Mouse (Mus musculus): ENCODE data around the gene Fgfr2. TPM values are rescaled to one million over a fixed set of nuclear protein-coding genes. Genes with fewer than 3 reads are reported as not detected.
A peak's percentile ranks its signal among the peaks of the same experiment; 100 is the strongest.

Fgfr2 gene
- polyA plus RNA-seq, 1 experiment from 2014 or later, result 133 TPM

GRCm38 (mm10) chr7:130368827-130369641 lies 2754.1 kb downstream of the Fgfr2 start:
- H3K4me3 ChIP-seq (ENCODE audit: low read length), result no peak overlapping the region
- H3K9me3 ChIP-seq (ENCODE audit: control insufficient read depth, low read length), result peaks cover 7% of the 10 kb centered on the region; the same call in 1 of the 2 replicates
- H3K36me3 ChIP-seq (ENCODE audit: control insufficient read depth, insufficient read depth, low read length), result no peaks in the 10 kb centered on the region
- peaks cover 6% of the 10 kb centered on the region for H3K4me1 ChIP-seq (ENCODE audit: control insufficient read depth, insufficient read depth, low read length)
- H3K27ac ChIP-seq (ENCODE audit: low read depth, low read length), result no peak overlapping the region
- peak; percentile 80; the same call in 1 of the 2 replicates for ATAC-seq (ENCODE audit: low FRiP score, low TSS enrichment)
- peak overlapping the region; percentile 30 for H3K4me2 ChIP-seq (replicated peaks; ENCODE audit: low read depth, low read length)
- no peak overlapping the region for H3K9ac ChIP-seq (ENCODE audit: low read depth, low read length)
- 47% methylated on average over 24 of the region's 24 CpGs for WGBS
- H3K27me3 ChIP-seq (ENCODE audit: control insufficient read depth, insufficient read depth, low read length), result no peaks in the 10 kb centered on the region

- 52% methylated on average over 13 of the region's 13 CpGs for WGBS
- H3K9me3 ChIP-seq (ENCODE audit: control insufficient read depth, low read length), result peaks cover 7% of the 10 kb centered on the region; the same call in 1 of the 2 replicates
- ATAC-seq (ENCODE audit: low FRiP score, low TSS enrichment), result no peak
- H3K4me1 ChIP-seq (ENCODE audit: control insufficient read depth, insufficient read depth, low read length), result peaks cover 6% of the 10 kb centered on the region
- peak overlapping the region; percentile 30 for H3K4me2 ChIP-seq (replicated peaks; ENCODE audit: low read depth, low read length)
- no peaks in the 10 kb centered on the region for H3K27me3 ChIP-seq (ENCODE audit: control insufficient read depth, insufficient read depth, low read length)
- no peaks in the 10 kb centered on the region for H3K36me3 ChIP-seq (ENCODE audit: control insufficient read depth, insufficient read depth, low read length)
- H3K9ac ChIP-seq (ENCODE audit: low read depth, low read length), result no peak overlapping the region
- no peak overlapping the region for H3K4me3 ChIP-seq (ENCODE audit: low read length)
- no peak overlapping the region for H3K27ac ChIP-seq (ENCODE audit: low read depth, low read length)
These were observed 2754.9 kb downstream of the Fgfr2 start for GRCm38 (mm10) chr7:130368036-130368826.

- H3K36me3 ChIP-seq (ENCODE audit: control insufficient read depth, insufficient read depth, low read length), result no peaks in the 10 kb centered on the region
- no peak for ATAC-seq (ENCODE audit: low FRiP score, low TSS enrichment)
- H3K9ac ChIP-seq (ENCODE audit: low read depth, low read length), result no peak overlapping the region
- no peak overlapping the region for H3K4me2 ChIP-seq (replicated peaks; ENCODE audit: low read depth, low read length)
- no peak overlapping the region for H3K27ac ChIP-seq (ENCODE audit: low read depth, low read length)
- WGBS, result 47% methylated on average over 12 of the region's 12 CpGs
- H3K4me3 ChIP-seq (ENCODE audit: low read length), result no peak overlapping the region
- H3K27me3 ChIP-seq (ENCODE audit: control insufficient read depth, insufficient read depth, low read length), result no peaks in the 10 kb centered on the region
- H3K4me1 ChIP-seq (ENCODE audit: control insufficient read depth, insufficient read depth, low read length), result peaks cover 6% of the 10 kb centered on the region
- H3K9me3 ChIP-seq (ENCODE audit: control insufficient read depth, low read length), result peaks cover 7% of the 10 kb centered on the region; the same call in 1 of the 2 replicates
These were observed 2755.7 kb downstream of the Fgfr2 start for GRCm38 (mm10) chr7:130367222-130368035.

GRCm38 (mm10) chr7:130365711-130366110 lies 2757.4 kb downstream of the Fgfr2 start:
- Histone ChIP-seq H3K27ac (ENCODE audit: low read depth, low read length) (no peak overlapping the region), H3K27me3 (ENCODE audit: control insufficient read depth, insufficient read depth, low read length) (no peaks in the 10 kb centered on the region), H3K9ac (ENCODE audit: low read depth, low read length) (no peak overlapping the region), H3K4me3 (ENCODE audit: low read length) (no peak overlapping the region), H3K36me3 (ENCODE audit: control insufficient read depth, insufficient read depth, low read length) (no peaks in the 10 kb centered on the region), H3K9me3 (ENCODE audit: control insufficient read depth, low read length) (peaks cover 4% of the 10 kb centered on the region; the same call in 1 of the 2 replicates), H3K4me1 (ENCODE audit: control insufficient read depth, insufficient read depth, low read length) (peaks cover 6% of the 10 kb centered on the region), H3K4me2 (replicated peaks; ENCODE audit: low read depth, low read length) (no peak overlapping the region)
- ATAC-seq (ENCODE audit: low FRiP score, low TSS enrichment), result no peak
- 95% methylated on average over 10 of the region's 10 CpGs for WGBS

GRCm38 (mm10) chr7:130340412-130341152 lies 2782.6 kb downstream of the Fgfr2 start:
- no peaks in the 10 kb centered on the region for H3K36me3 ChIP-seq (ENCODE audit: control insufficient read depth, insufficient read depth, low read length)
- no peak overlapping the region for H3K4me2 ChIP-seq (replicated peaks; ENCODE audit: low read depth, low read length)
- ATAC-seq (ENCODE audit: low FRiP score, low TSS enrichment), result no peak
- 67% methylated on average over 6 of the region's 6 CpGs for WGBS
- no peak overlapping the region for H3K9ac ChIP-seq (ENCODE audit: low read depth, low read length)
- H3K9me3 ChIP-seq (ENCODE audit: control insufficient read depth, low read length), result no peaks in the 10 kb centered on the region
- H3K4me1 ChIP-seq (ENCODE audit: control insufficient read depth, insufficient read depth, low read length), result peaks cover 7% of the 10 kb centered on the region; the same call in 1 of the 2 replicates
- H3K27me3 ChIP-seq (ENCODE audit: control insufficient read depth, insufficient read depth, low read length), result no peaks in the 10 kb centered on the region
- H3K27ac ChIP-seq (ENCODE audit: low read depth, low read length), result no peak overlapping the region
- H3K4me3 ChIP-seq (ENCODE audit: low read length), result no peak overlapping the region

GRCm38 (mm10) chr7:130337601-130338000 lies 2785.5 kb downstream of the Fgfr2 start:
- Histone ChIP-seq H3K9ac (ENCODE audit: low read depth, low read length) (no peak overlapping the region), H3K9me3 (ENCODE audit: control insufficient read depth, low read length) (no peaks in the 10 kb centered on the region), H3K4me1 (ENCODE audit: control insufficient read depth, insufficient read depth, low read length) (peaks cover 8% of the 10 kb centered on the region; the same call in 1 of the 2 replicates), H3K36me3 (ENCODE audit: control insufficient read depth, insufficient read depth, low read length) (no peaks in the 10 kb centered on the region), H3K27ac (ENCODE audit: low read depth, low read length) (no peak overlapping the region), H3K27me3 (ENCODE audit: control insufficient read depth, insufficient read depth, low read length) (no peaks in the 10 kb centered on the region), H3K4me2 (replicated peaks; ENCODE audit: low read depth, low read length) (no peak overlapping the region), H3K4me3 (ENCODE audit: low read length) (no peak overlapping the region)
- no peak for ATAC-seq (ENCODE audit: low FRiP score, low TSS enrichment)
- 94% methylated on average over 7 of the region's 7 CpGs for WGBS

GRCm38 (mm10) chr7:130335440-130336051 lies 2787.6 kb downstream of the Fgfr2 start:
- H3K4me3 ChIP-seq (ENCODE audit: low read length), result no peak overlapping the region
- H3K27ac ChIP-seq (ENCODE audit: low read depth, low read length), result peak overlapping the region; percentile 82
- 22% methylated on average over 4 of the region's 4 CpGs for WGBS
- H3K4me1 ChIP-seq (ENCODE audit: control insufficient read depth, insufficient read depth, low read length), result peaks cover 5% of the 10 kb centered on the region; the same call in 1 of the 2 replicates
- no peak overlapping the region for H3K4me2 ChIP-seq (replicated peaks; ENCODE audit: low read depth, low read length)
- H3K9ac ChIP-seq (ENCODE audit: low read depth, low read length), result no peak overlapping the region
- peak; percentile 92 for ATAC-seq (ENCODE audit: low FRiP score, low TSS enrichment)
- H3K27me3 ChIP-seq (ENCODE audit: control insufficient read depth, insufficient read depth, low read length), result no peaks in the 10 kb centered on the region
- H3K9me3 ChIP-seq (ENCODE audit: control insufficient read depth, low read length), result no peaks in the 10 kb centered on the region
- no peaks in the 10 kb centered on the region for H3K36me3 ChIP-seq (ENCODE audit: control insufficient read depth, insufficient read depth, low read length)

Data from kidney, embryonic 14.5 days (tissue).